Mouse (Mus musculus): ENCODE results near the gene Kat6b. TPM values are rescaled to one million over a fixed set of nuclear protein-coding genes. Genes with fewer than 3 reads are reported as not detected.

Gene Kat6b
- polyA plus RNA-seq, 1 experiment, result 11.5 TPM

DNA sequence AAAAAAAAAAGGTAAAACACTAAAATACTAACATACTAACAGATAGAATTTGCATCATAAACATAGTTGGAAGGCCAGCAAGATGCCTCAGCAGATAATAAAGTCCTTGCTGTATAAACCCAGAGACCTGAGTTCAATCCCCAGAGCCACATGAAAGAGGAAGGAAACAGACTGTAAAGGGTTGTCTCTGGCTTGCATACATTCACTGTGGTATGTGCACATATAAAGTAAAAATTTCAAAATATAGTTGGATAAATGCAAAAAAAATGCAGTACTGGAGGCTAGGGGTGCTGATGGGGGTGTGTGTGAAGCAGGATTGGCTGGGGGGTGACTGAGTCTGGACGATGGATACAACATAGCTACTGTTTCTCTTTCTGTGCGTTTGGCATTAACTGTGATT, 224.2 kb downstream of the Kat6b start:
- Histone ChIP-seq H3K27ac (ENCODE audit: control insufficient read depth, insufficient read depth, low read depth, low read length, poor library complexity) (no peak overlapping the region), H3K4me1 (ENCODE audit: control insufficient read depth, insufficient read depth, low read length) (peaks cover 4% of the 10 kb centered on the region), H3K4me3 (replicated peaks; ENCODE audit: control insufficient read depth, low read depth, low read length) (no peak overlapping the region)
- WGBS, result 45% methylated on average over 2 of the region's 2 CpGs
- TF ChIP-seq CTCF (IDR thresholded peaks at IDR 0.05; ENCODE audit: control insufficient read depth, insufficient read depth, low read length) (no peak), POLR2A (IDR thresholded peaks at IDR 0.05; ENCODE audit: borderline replicate concordance, control insufficient read depth, low read depth, low read length) (no peak)

DNA sequence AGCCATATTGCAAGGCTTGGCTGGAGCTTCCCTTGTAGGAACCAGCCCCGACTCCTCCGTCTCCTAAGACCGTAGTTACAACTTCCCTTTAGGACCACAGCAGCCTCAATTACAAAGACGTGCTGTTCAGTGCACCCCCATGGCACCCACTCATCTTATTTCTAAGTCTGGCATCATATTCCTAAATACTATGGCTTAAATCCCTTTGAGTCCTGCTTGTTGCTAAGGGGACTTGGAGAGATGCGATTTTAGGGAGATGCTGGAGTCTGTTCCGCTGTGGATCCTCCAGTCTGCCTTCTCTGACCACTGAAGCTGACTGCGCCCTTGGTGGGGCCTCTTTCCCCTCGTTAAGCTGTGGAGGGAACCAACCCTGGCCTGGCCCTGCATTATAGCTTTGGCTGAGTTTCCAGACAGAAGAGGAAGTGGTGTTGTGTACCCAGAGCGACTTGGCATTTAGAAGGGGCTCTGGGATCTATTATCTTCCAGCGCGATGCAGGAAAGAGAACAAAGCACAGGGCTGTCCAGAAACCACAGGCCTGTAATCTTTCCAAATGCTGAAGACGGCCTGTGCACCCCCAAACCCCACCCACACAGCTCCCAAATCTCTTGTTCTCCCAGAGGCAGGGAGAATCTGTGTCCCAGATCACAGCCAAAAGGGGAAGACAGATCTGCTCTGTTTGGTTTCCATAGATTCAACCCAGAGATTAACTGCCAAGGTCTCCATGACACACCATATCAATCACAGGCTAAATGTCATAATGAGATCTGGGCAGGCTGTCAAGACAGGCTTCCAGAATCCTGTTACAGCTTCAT, 225.7 kb downstream of the Kat6b start:
- peak overlapping the region; percentile 50 for H3K27ac ChIP-seq (ENCODE audit: control insufficient read depth, insufficient read depth, low read depth, low read length, poor library complexity)
- H3K4me1 ChIP-seq (ENCODE audit: control insufficient read depth, insufficient read depth, low read length), result peaks cover 4% of the 10 kb centered on the region

DNA sequence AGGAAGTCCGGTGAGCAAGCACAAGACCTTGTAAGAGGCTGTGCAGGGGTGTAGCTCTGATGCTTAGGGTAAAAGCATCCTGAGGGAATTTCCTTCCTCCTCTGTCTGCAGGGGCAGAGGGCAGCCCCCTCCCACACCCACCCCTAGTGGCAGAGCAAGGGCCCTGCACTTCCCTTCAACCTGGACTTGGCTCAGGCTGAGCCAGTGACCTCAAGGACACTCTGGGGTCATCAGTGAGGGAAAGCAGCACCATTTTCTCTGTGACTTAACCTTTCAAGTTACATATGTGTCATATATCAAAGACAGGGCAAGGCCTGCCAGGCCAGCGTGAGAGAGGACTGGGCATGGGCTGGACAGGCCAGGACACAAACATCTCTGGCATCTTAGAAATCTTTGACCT, 228.3 kb downstream of the Kat6b start:
- TF ChIP-seq POLR2A (IDR thresholded peaks at IDR 0.05; ENCODE audit: borderline replicate concordance, control insufficient read depth, low read depth, low read length) (no peak), CTCF (IDR thresholded peaks at IDR 0.05; ENCODE audit: control insufficient read depth, insufficient read depth, low read length) (no peak)
- WGBS, result 58% methylated on average over 2 of the region's 2 CpGs
- H3K4me1 ChIP-seq (ENCODE audit: control insufficient read depth, insufficient read depth, low read length), result peaks cover 4% of the 10 kb centered on the region
- H3K27ac ChIP-seq (ENCODE audit: control insufficient read depth, insufficient read depth, low read depth, low read length, poor library complexity), result no peak overlapping the region
- H3K4me3 ChIP-seq (replicated peaks; ENCODE audit: control insufficient read depth, low read depth, low read length), result no peak overlapping the region

More for the DNA sequence above, 225.7 kb downstream of the Kat6b start:
- TF ChIP-seq CTCF (IDR thresholded peaks at IDR 0.05; ENCODE audit: control insufficient read depth, insufficient read depth, low read length) (no peak), POLR2A (IDR thresholded peaks at IDR 0.05; ENCODE audit: borderline replicate concordance, control insufficient read depth, low read depth, low read length) (no peak)
- no peak overlapping the region for H3K4me3 ChIP-seq (replicated peaks; ENCODE audit: control insufficient read depth, low read depth, low read length)
- 6% methylated on average over 12 of the region's 12 CpGs for WGBS

DNA sequence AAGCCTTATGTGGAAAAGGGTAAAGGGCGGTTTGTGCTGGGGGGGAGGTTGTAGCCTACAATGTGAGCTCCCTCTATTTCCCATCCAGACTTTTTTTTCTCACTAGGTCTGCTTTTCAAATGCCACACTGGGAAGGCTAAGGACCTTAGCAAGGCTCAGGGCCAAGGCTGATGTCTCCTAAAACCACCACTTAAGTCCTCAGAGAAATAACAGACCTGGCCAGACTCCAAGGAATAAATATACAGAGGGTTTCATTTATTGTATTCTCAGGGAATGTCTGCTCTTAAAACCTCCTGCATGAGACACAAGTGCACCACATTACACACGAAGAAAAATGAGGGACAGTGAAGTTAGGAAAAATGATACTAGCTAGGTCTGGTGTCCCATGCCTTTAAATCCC, 230.0 kb downstream of the Kat6b start:
- Histone ChIP-seq H3K4me3 (replicated peaks; ENCODE audit: control insufficient read depth, low read depth, low read length) (no peak overlapping the region), H3K4me1 (ENCODE audit: control insufficient read depth, insufficient read depth, low read length) (peaks cover 4% of the 10 kb centered on the region), H3K27ac (ENCODE audit: control insufficient read depth, insufficient read depth, low read depth, low read length, poor library complexity) (no peak overlapping the region)
- TF ChIP-seq POLR2A (IDR thresholded peaks at IDR 0.05; ENCODE audit: borderline replicate concordance, control insufficient read depth, low read depth, low read length), result no peak
- no peak for TF ChIP-seq CTCF (IDR thresholded peaks at IDR 0.05; ENCODE audit: control insufficient read depth, insufficient read depth, low read length)
- 82% methylated on average over 2 of the region's 2 CpGs for WGBS

DNA sequence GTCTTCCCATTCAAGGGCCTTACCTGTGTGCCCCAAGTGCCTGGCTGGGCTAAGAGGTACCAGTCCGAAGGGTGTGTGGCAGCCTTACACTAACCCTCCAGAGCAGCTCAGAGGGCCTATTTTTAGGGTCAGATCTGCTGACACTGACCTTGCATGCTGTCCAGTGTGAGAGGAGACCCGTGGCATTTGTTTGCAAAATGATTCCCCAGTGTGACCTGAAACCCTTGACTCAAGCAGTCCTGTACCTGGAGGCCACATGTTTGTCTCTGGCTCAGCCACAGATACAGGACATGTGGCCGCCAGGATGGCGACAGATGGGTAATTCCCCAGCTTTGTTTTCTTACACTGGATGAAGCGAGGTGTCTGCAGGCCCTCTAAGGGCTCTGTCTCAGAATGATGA, 233.3 kb downstream of the Kat6b start, which contains the start of gene Dupd1:
Gene Dupd1, minus strand, starts transcription at position 91 of the 400 bp plus-strand sequence.
- TF ChIP-seq CTCF (IDR thresholded peaks at IDR 0.05; ENCODE audit: control insufficient read depth, insufficient read depth, low read length), result no peak
- TF ChIP-seq POLR2A (IDR thresholded peaks at IDR 0.05; ENCODE audit: borderline replicate concordance, control insufficient read depth, low read depth, low read length), result no peak
- no peaks in the 10 kb centered on the region for H3K4me1 ChIP-seq (ENCODE audit: control insufficient read depth, insufficient read depth, low read length)
- 81% methylated on average over 5 of the region's 5 CpGs for WGBS
- H3K27ac ChIP-seq (ENCODE audit: control insufficient read depth, insufficient read depth, low read depth, low read length, poor library complexity), result no peak within 1 kb of the TSS
- no peak within 1 kb of the TSS for H3K4me3 ChIP-seq (replicated peaks; ENCODE audit: control insufficient read depth, low read depth, low read length)

DNA sequence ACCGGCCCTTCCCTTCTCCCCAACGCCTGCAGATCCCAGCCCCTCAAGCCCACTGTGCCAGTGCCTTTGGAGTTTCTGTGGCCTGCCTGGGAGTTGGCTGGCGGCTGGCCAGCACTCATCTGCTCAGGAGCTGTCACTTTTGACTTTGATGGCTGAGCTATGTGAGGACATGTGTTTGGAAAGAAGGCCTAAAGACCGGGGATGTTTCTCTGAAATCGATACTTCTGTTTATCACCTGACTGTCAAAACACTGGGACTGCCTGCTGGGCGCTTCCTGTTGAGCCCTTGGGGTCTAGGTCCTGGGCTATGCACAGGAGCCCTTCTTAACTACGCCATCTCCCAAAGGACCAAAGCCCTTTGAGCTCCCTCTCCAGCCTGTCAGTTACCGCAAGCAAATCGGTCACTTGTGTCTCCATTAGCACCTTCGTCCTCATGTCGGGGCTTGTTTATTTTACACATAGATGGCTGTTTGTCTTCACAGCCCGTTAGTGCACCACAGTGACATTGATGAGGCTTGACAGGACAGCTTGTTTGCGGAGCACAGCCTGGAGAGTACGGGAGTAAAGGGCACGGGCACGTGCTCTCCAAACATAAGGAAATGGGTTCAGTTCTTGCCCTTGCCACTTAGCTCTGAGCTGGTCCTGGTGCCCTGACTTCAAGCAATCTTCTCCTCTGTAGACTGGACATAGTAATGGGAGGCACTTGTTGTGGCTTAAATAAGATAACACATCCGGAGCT, 238.6 kb downstream of the Kat6b start:
- WGBS, result 84% methylated on average over 17 of the region's 17 CpGs
- TF ChIP-seq POLR2A (IDR thresholded peaks at IDR 0.05; ENCODE audit: borderline replicate concordance, control insufficient read depth, low read depth, low read length) (no peak), CTCF (IDR thresholded peaks at IDR 0.05; ENCODE audit: control insufficient read depth, insufficient read depth, low read length) (no peak)
- Histone ChIP-seq H3K27ac (ENCODE audit: control insufficient read depth, insufficient read depth, low read depth, low read length, poor library complexity) (no peak overlapping the region), H3K4me1 (ENCODE audit: control insufficient read depth, insufficient read depth, low read length) (no peaks in the 10 kb centered on the region), H3K4me3 (replicated peaks; ENCODE audit: control insufficient read depth, low read depth, low read length) (no peak overlapping the region)

DNA sequence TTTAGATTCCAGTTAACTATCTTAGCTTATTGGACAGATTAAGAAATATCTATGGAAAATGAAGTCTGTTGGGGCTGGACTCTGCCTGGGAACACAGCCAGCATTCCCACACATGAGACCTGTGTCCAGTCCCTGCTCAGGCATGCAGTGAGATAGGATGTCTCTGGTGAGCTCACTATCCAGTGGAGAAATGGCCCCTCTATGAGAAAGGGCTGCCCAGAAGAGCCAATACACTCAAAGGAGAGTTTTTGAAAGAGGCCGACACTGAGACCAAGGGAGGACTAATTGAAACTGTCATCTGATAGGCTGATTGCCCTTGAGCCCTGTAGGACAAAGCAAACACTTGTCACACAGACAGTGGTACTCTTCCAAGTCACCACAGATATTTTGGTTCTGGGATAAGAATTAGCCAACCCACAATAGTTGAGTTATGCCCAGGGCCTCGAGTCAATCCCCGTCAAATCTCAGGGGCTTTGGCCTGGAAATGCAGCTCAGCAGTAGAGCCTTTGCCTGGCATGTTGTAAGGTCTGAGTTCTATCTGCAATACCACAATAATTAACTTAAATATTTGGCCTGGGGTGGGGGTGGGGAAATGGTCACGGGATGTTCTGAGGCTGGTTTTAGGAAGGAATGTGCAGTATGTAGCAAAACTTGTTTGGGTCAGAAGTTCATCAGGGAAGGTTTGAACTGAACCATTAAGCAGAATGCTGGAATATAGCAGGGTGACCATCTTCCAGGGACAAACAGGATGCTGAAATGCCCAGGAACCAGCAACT, 239.4 kb downstream of the Kat6b start:
- no peak overlapping the region for H3K4me3 ChIP-seq (replicated peaks; ENCODE audit: control insufficient read depth, low read depth, low read length)
- H3K27ac ChIP-seq (ENCODE audit: control insufficient read depth, insufficient read depth, low read depth, low read length, poor library complexity), result no peak overlapping the region
- TF ChIP-seq CTCF (IDR thresholded peaks at IDR 0.05; ENCODE audit: control insufficient read depth, insufficient read depth, low read length), result no peak
- no peak for TF ChIP-seq POLR2A (IDR thresholded peaks at IDR 0.05; ENCODE audit: borderline replicate concordance, control insufficient read depth, low read depth, low read length)
- H3K4me1 ChIP-seq (ENCODE audit: control insufficient read depth, insufficient read depth, low read length), result no peaks in the 10 kb centered on the region
- 85% methylated on average over 4 of the region's 4 CpGs for WGBS

Other genes starting within 250 kb of the Kat6b start
- not detected in 2 replicates for gene Dupd1, start 233.1 kb downstream of the Kat6b start, polyA plus RNA-seq (2011; ENCODE audit: insufficient read depth, insufficient read length, low replicate concordance, missing spikeins)

Data from bone marrow, adult 2 months (tissue).